Mouse (Mus musculus): ENCODE results near the gene Ppef2. TPM values are rescaled to one million over a fixed set of nuclear protein-coding genes. Genes with fewer than 3 reads are reported as not detected.

Gene Ppef2
- polyA plus RNA-seq (2016; fragmentation: Nextera tagmentation; extraction: Ambion mirVana) = 0.19 and 0.21 TPM in 2 replicates

DNA sequence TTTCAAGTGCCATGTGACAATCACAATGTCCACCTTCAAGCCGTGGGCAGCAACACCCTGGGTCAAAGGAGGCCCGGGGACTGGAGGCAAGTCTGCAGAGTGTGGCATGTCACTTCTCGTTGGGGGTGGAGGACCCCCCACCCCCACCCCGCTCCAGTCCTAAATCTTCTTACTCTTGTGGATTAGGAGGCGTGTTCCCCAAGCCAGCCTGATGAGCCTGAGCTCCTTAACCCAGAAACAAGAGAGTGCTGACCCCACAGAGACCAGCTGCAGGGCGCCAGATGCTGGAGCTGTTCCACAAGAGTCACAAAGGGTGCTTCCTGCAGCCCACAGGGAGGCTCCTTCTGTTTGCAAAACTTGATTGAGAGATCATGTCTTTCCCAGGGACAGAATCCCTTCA, at the start of gene Ppef2:
Gene Ppef2, minus strand, starts transcription at position 61 of the 400 bp plus-strand sequence.
- no peaks in the 10 kb centered on the region for H3K36me3 ChIP-seq
- no peak within 1 kb of the TSS for H3K27ac ChIP-seq (replicated peaks)
- peaks cover 28% of the 10 kb centered on the region for H3K27me3 ChIP-seq
- no peak within 1 kb of the TSS for H3K9ac ChIP-seq (replicated peaks)
- no peaks in the 10 kb centered on the region for H3K9me3 ChIP-seq
- 0 out of 2 replicates have a peak, but pooled peaks have one; percentile 21 for ATAC-seq (ENCODE audit: low FRiP score, low read depth)
- H3K4me1 ChIP-seq = no peaks in the 10 kb centered on the region; the same call in 1 of the 2 replicates
- H3K4me2 ChIP-seq (replicated peaks) = no peak within 1 kb of the TSS
- WGBS = 5% methylated on average over 6 of the region's 6 CpGs
- H3K4me3 ChIP-seq = no peak within 1 kb of the TSS

DNA sequence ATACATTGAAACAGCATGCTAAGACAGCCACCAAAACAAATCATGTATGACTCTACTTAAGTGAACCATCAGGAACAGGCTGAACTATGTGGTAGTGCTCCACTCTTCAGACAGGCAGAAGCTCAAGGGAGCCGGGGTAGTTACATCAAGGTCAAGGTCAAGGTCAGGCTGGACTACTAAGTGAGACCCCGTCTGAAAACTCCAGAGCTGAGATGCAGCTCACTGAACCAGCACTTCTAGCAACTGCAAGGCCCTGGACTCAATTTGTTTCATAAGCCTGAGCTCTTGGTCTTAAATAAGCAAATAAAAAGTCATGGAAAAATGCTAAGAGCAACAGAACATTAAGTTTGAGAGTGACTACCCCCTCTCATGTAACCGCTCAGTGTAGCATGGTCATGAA, 48.2 kb upstream of the Ppef2 start:
- no peak for ATAC-seq (ENCODE audit: low FRiP score, low read depth)
- Histone ChIP-seq H3K27me3 (no peaks in the 10 kb centered on the region), H3K36me3 (peaks cover 58% of the 10 kb centered on the region), H3K9ac (replicated peaks) (no peak overlapping the region), H3K4me2 (replicated peaks) (no peak overlapping the region), H3K4me1 (peaks cover 11% of the 10 kb centered on the region), H3K9me3 (no peaks in the 10 kb centered on the region), H3K27ac (replicated peaks) (no peak overlapping the region), H3K4me3 (no peak overlapping the region)
- WGBS = 92% methylated on average over 3 of the region's 3 CpGs

DNA sequence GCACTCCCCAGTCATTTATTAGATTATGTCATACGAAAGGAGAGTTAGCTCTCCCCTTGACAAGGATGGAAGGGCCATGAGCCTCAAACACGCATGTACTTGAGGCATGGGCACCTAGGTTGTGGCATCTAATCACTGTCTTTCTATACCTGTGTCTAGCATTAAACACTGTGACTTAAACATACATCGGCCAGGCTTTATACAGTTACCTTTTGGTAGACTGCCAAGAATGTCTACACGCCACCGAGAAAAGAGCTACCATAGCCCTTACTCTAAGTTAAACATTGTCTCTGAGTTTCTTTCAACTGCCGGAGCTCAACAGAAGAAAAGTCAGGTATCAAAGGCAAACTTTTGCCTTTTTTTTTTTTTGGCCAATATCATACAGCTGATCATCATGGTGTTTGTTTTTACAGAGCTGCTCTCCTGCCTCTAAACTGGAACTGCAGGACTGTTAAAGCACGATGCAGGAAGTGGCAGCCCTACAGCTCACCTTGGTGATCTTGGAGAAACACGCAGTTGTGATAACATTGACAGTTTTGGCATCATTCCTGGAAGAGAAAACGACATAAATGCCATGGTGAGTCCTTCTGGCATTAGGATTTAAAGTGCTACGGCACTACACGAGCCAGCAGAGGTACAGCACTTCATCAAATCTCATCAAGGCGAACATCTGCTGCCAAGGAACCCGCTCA, 46.2 kb upstream of the Ppef2 start:
- Histone ChIP-seq H3K36me3 (peaks cover 75% of the 10 kb centered on the region), H3K4me1 (no peaks in the 10 kb centered on the region), H3K27me3 (no peaks in the 10 kb centered on the region), H3K27ac (replicated peaks) (no peak overlapping the region), H3K4me2 (replicated peaks) (no peak overlapping the region), H3K9me3 (no peaks in the 10 kb centered on the region), H3K4me3 (no peak overlapping the region), H3K9ac (replicated peaks) (no peak overlapping the region)
- 93% methylated on average over 13 of the region's 13 CpGs for WGBS
- ATAC-seq (ENCODE audit: low FRiP score, low read depth) = no peak

DNA sequence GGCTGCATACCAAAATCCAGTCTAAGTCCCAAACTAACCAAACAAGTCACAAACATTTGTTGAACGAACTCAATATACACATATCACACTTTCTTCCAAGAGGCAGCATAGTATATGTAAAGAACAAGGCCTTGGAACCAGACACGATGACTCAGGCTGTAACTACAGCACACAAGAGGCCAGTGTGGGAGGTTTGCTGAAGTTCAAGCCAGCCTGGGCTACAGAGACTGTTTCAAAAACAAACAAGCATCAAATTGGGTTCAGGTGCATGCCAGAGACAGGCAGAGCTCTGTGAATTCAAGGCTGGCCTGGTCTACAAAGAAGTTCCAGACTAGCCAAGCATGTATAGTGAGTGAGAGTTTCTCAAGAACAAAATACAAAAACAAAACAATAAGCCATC, 38.4 kb upstream of the Ppef2 start:
- Histone ChIP-seq H3K9me3 (no peaks in the 10 kb centered on the region), H3K27me3 (no peaks in the 10 kb centered on the region), H3K4me2 (replicated peaks) (no peak overlapping the region), H3K36me3 (peaks cover 90% of the 10 kb centered on the region), H3K4me3 (no peak overlapping the region), H3K4me1 (no peaks in the 10 kb centered on the region), H3K9ac (replicated peaks) (no peak overlapping the region), H3K27ac (replicated peaks) (no peak overlapping the region)
- ATAC-seq (ENCODE audit: low FRiP score, low read depth) = no peak
- 97% methylated on average over 2 of the region's 2 CpGs for WGBS

DNA sequence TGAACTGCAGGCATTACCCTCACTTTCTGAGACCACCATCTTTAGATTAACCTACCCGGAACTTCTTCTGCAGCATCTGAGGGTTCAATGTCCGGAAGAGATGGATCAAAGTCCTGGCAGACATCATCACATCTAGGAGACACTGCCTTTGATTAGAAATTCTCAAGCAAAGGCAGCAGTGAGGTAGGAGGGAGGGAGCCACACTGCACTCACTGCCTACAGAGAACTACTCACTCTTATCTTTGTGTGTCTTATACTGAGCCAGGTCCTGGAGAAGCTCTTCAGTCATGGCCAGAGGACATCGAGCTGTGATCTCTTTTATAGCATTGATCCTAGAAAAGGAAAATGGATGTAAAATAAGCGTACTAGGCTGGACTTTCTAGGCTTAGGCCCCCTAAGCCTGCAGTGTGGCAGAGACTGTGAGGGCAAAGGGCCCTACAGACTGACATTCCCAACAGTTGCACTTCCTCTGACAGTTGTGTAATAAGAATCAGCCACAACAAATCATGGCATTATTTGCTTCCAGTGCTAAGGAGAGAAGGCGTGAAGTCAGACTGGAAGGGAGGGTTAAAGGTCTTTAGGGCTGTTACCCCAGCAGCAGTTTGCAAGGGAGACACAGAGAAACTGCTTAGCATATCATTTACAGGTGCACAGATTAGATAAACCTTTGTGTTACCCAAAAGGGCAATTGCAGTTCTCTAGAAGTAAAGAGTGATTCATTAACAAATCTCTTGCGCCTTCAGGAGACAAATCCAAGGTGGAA, 35.8 kb upstream of the Ppef2 start:
- no peak overlapping the region for H3K4me3 ChIP-seq
- H3K27me3 ChIP-seq = no peaks in the 10 kb centered on the region
- no peaks in the 10 kb centered on the region for H3K9me3 ChIP-seq
- H3K4me2 ChIP-seq (replicated peaks) = no peak overlapping the region
- ATAC-seq (ENCODE audit: low FRiP score, low read depth) = no peak
- H3K9ac ChIP-seq (replicated peaks) = no peak overlapping the region
- H3K27ac ChIP-seq (replicated peaks) = no peak overlapping the region
- 94% methylated on average over 6 of the region's 6 CpGs for WGBS
- H3K4me1 ChIP-seq = no peaks in the 10 kb centered on the region
- peaks cover 92% of the 10 kb centered on the region for H3K36me3 ChIP-seq

DNA sequence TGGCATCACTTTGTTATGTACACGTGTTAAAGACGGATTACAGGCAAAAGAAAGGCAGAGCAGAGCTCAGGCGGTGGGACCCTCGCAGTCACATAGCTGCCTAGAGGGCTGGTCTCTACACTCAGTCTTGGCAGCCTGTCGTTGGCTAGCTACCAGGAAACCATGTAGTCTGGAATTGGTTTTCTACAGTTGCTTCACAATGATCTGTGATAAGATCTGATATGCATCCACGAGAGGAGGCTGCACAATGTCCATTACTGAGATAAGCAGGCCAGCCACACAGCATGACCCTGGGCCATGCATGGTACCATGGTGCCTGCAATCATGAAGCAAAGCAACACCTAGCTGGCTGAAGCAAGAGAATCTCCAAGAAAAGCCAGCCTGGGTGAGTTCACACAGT, 31.8 kb upstream of the Ppef2 start:
- H3K36me3 ChIP-seq = peaks cover 77% of the 10 kb centered on the region
- H3K27me3 ChIP-seq = no peaks in the 10 kb centered on the region
- H3K27ac ChIP-seq (replicated peaks) = no peak overlapping the region
- H3K9me3 ChIP-seq = no peaks in the 10 kb centered on the region
- ATAC-seq (ENCODE audit: low FRiP score, low read depth) = no peak
- no peak overlapping the region for H3K9ac ChIP-seq (replicated peaks)
- no peak overlapping the region for H3K4me2 ChIP-seq (replicated peaks)
- WGBS = 94% methylated on average over 6 of the region's 6 CpGs
- no peaks in the 10 kb centered on the region for H3K4me1 ChIP-seq
- H3K4me3 ChIP-seq = no peak overlapping the region

DNA sequence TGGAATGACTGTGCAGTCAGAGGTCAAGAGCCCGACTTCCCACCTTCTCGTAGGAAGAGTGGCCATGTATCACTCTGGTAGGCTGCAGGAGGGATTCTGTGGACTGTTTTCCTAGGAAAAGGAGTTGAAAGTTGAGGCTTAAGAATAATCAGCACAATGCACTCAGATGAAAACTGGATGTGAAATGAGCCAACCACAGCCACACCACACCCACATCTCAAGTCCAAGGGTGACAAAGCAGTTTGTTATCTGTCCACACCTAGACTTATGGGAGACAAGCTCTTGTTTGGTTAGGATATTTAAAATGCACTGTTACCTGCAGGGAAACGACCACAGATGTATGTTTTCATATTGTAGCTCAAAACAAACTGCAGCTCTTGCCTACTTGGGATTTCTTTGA, 27.0 kb upstream of the Ppef2 start:
- Histone ChIP-seq H3K9me3 (no peaks in the 10 kb centered on the region), H3K27ac (replicated peaks) (no peak overlapping the region), H3K4me1 (peaks cover 7% of the 10 kb centered on the region), H3K27me3 (peaks cover 8% of the 10 kb centered on the region), H3K4me3 (no peak overlapping the region), H3K4me2 (replicated peaks) (no peak overlapping the region), H3K36me3 (peaks cover 31% of the 10 kb centered on the region), H3K9ac (replicated peaks) (no peak overlapping the region)
- 77% methylated on average over 3 of the region's 3 CpGs for WGBS
- ATAC-seq (ENCODE audit: low FRiP score, low read depth) = no peak

DNA sequence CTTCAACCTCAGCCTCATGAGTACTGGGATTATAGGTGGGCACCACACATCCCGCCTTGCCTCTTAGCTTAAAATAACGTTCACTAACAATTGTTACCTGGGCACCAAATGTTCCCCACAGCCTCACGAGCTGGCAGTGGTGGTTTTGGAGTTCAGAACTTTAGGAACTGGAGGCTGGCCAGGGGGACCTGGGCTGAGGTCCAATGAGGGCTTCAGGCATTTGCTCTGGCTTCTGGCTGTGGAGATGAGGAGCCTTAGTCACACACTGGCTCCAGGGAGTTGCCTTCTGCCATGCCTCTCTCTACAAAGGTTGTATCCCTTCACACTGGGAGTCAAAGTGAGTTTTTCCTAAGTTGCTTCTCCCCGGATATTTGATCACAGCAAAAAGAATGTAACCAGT, 26.5 kb upstream of the Ppef2 start:
- no peak overlapping the region for H3K27ac ChIP-seq (replicated peaks)
- H3K4me1 ChIP-seq = peaks cover 8% of the 10 kb centered on the region
- WGBS = 82% methylated on average over 4 of the region's 4 CpGs
- H3K36me3 ChIP-seq = peaks cover 25% of the 10 kb centered on the region
- no peak for ATAC-seq (ENCODE audit: low FRiP score, low read depth)
- peaks cover 10% of the 10 kb centered on the region for H3K27me3 ChIP-seq
- H3K9ac ChIP-seq (replicated peaks) = no peak overlapping the region
- H3K4me2 ChIP-seq (replicated peaks) = no peak overlapping the region
- H3K4me3 ChIP-seq = no peak overlapping the region
- H3K9me3 ChIP-seq = no peaks in the 10 kb centered on the region

DNA sequence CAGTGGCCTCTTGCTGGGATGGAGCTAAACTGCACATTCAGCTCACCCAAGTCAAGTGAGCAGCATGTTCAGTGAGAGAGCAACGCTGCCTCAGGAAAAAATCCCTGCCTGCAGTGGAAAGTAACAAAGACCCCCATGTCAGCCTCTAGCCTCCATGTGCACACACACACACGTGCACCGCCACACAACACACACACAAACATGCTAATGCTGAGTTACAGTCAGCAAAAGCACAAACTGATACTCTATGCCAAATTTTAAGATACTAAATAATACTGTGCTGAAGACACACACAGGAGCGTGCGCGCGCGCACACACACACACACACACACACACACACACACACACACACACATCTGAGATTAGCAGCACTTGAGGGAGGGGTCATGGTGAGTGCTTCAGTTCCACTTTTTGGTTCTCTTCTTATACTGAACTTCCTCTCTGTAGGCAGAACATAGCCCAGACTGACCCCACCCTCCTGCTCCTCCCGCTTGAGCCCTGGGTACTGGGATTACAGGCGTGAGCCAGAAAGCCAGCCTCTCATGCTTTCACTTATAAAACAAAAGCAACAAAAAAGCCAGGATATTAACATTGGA, 23.0 kb upstream of the Ppef2 start:
- Histone ChIP-seq H3K36me3 (no peaks in the 10 kb centered on the region), H3K4me3 (no peak overlapping the region), H3K4me1 (peaks cover 11% of the 10 kb centered on the region), H3K9me3 (no peaks in the 10 kb centered on the region), H3K4me2 (replicated peaks) (0 out of 2 replicates have a peak overlapping the region, but pooled peaks have one; percentile 88), H3K9ac (replicated peaks) (0 out of 2 replicates have a peak overlapping the region, but pooled peaks have one; percentile 57), H3K27ac (replicated peaks) (no peak overlapping the region), H3K27me3 (peaks cover 30% of the 10 kb centered on the region)
- no peak for ATAC-seq (ENCODE audit: low FRiP score, low read depth)
- WGBS = 83% methylated on average over 10 of the region's 10 CpGs

DNA sequence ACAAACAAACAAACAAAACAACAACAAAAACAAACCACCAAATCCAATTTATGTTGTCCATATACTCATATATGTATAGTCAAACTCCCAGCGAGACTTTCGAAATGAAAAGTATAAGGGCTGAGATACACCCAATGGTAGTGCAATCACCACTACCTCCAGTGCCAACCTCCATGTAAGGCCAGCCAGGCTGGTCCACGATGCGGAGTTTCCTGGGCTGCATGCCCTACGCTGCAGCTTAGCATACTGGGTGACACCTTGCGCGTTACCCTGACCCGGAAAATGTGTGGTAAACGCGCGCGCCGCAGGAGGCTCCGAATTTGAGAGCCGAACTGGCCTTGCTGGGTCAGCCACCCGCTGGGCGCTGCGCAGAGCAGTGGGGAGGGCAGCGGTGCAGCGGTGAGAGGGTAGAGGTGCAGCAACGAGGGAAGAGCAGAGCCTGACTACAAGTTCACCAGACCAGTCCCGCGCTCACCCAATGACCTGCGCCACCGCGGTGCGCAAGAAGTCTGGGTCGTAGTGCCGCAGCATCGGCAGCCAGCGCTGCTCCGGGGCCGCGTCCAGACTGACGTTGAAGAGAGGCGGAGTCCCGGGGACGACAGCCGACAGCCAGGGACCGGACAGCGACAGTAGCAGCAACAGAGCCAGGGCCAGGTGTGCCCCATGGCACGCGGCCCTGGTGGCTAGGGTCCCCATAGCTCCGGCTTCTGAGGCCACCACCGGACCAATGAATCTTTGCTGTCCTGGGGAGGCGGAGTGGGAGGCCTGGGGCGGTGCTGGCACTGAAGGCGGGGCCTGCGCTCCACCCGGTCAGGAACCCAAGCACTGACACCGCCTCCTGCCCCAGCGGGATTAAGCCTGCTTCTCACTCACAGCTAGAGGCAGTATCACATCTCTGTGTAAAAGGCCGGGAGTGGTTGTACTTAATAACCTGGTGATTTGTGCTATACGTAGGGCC, 21.6 kb upstream of the Ppef2 start, which contains the start of gene Naaa:
Gene Naaa, minus strand, starts transcription at position 734 of the 958 bp plus-strand sequence.
- Histone ChIP-seq H3K27me3 (peaks cover 30% of the 10 kb centered on the region), H3K4me2 (replicated peaks) (peak within 1 kb of the TSS; percentile 88), H3K36me3 (no peaks in the 10 kb centered on the region), H3K4me1 (peaks cover 11% of the 10 kb centered on the region), H3K4me3 (peak within 1 kb of the TSS; percentile 73), H3K9me3 (no peaks in the 10 kb centered on the region), H3K9ac (replicated peaks) (peak within 1 kb of the TSS; percentile 57), H3K27ac (replicated peaks) (no peak within 1 kb of the TSS; the same call in 1 of the 2 replicates)
- peak; percentile 90 for ATAC-seq (ENCODE audit: low FRiP score, low read depth)
- 2% methylated on average over 54 of the region's 54 CpGs for WGBS

DNA sequence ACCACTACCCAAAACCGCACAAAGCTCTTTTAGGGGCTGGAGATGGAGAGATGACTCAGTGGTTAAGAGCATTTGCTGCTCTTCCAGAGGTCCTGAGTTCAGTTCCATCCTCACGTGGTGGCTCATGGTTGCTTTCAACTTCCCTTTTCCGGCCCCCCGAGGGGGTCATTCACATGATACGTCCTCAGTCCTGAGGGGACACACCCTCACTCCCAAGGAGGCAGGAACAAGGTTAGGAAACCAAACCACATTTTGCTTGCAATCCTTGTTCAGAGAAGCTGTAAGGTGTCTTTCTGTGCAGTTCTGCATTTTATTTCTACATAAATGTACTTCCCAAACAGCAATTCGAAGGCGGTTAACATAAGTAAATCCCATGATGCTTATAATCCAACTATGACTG, 14.4 kb upstream of the Ppef2 start:
- Histone ChIP-seq H3K27ac (replicated peaks) (no peak overlapping the region), H3K4me1 (no peaks in the 10 kb centered on the region), H3K4me3 (no peak overlapping the region), H3K27me3 (peaks cover 5% of the 10 kb centered on the region), H3K9me3 (no peaks in the 10 kb centered on the region), H3K9ac (replicated peaks) (no peak overlapping the region), H3K36me3 (no peaks in the 10 kb centered on the region), H3K4me2 (replicated peaks) (no peak overlapping the region)
- no peak for ATAC-seq (ENCODE audit: low FRiP score, low read depth)
- WGBS = 86% methylated on average over 7 of the region's 7 CpGs

Measured in midbrain, embryonic 12.5 days (tissue).